Mouse (Mus musculus) induced T-regulatory cell, adult 2 months (primary cell): ENCODE data around the gene Atp13a3.
A peak's percentile ranks its signal among the peaks of the same experiment; 100 is the strongest.
"Not testable (repeated sequence)": the region's sequence is repeated elsewhere in the genome, so short reads cannot be mapped to it uniquely, and the experiment has no call there.

ENCODE experiments used
- DNase-seq: peaks from one replicate; pipeline ENCODE4 v3.0.0-alpha.2; 2012; ENCODE audit warnings: low read depth

Atp13a3 gene

GRCm38 (mm10) chr16:30405925-30406670 lies at the start of gene Atp13a3:
Gene Atp13a3, minus strand, starts transcription at chr16:30405975.
- no peak for DNase-seq

- DNase-seq: peak; percentile 51
Observed at GRCm38 (mm10) chr16:30453213-30453975, 47.6 kb upstream of the Atp13a3 start.

GRCm38 (mm10) chr16:30451174-30451573 lies 45.4 kb upstream of the Atp13a3 start:
- not testable (repeated sequence) for DNase-seq

GRCm38 (mm10) chr16:30449017-30449416 lies 43.2 kb upstream of the Atp13a3 start:
- no peak for DNase-seq

GRCm38 (mm10) chr16:30448169-30448568 lies 42.4 kb upstream of the Atp13a3 start:
- DNase-seq: no peak

- DNase-seq: no peak
Observed at GRCm38 (mm10) chr16:30447642-30448041, 41.9 kb upstream of the Atp13a3 start.

- no peak for DNase-seq
Observed at GRCm38 (mm10) chr16:30443411-30443810, 37.6 kb upstream of the Atp13a3 start.

- no peak for DNase-seq
Observed at GRCm38 (mm10) chr16:30442451-30442850, 36.7 kb upstream of the Atp13a3 start.

- no peak for DNase-seq
Observed at GRCm38 (mm10) chr16:30441409-30441808, 35.6 kb upstream of the Atp13a3 start.

- DNase-seq: no peak
Observed at GRCm38 (mm10) chr16:30439841-30440240, 34.1 kb upstream of the Atp13a3 start.

- no peak for DNase-seq
Observed at GRCm38 (mm10) chr16:30439411-30439810, 33.6 kb upstream of the Atp13a3 start.

GRCm38 (mm10) chr16:30436276-30436675 lies 30.5 kb upstream of the Atp13a3 start:
- no peak for DNase-seq

GRCm38 (mm10) chr16:30435393-30435792 lies 29.6 kb upstream of the Atp13a3 start:
- DNase-seq: no peak

- DNase-seq: no peak
Observed at GRCm38 (mm10) chr16:30433148-30433547, 27.4 kb upstream of the Atp13a3 start.

GRCm38 (mm10) chr16:30432111-30432510 lies 26.3 kb upstream of the Atp13a3 start:
- DNase-seq: no peak

- DNase-seq: no peak
Observed at GRCm38 (mm10) chr16:30430512-30431088, 24.8 kb upstream of the Atp13a3 start.

- no peak for DNase-seq
Observed at GRCm38 (mm10) chr16:30428753-30429260, 23.0 kb upstream of the Atp13a3 start.

- no peak for DNase-seq
Observed at GRCm38 (mm10) chr16:30427466-30427865, 21.7 kb upstream of the Atp13a3 start.

GRCm38 (mm10) chr16:30427003-30427402 lies 21.2 kb upstream of the Atp13a3 start:
- no peak for DNase-seq

- DNase-seq: no peak
Observed at GRCm38 (mm10) chr16:30425980-30426379, 20.2 kb upstream of the Atp13a3 start.

GRCm38 (mm10) chr16:30424053-30424452 lies 18.3 kb upstream of the Atp13a3 start:
- no peak for DNase-seq

GRCm38 (mm10) chr16:30416707-30417106 lies 10.9 kb upstream of the Atp13a3 start:
- DNase-seq: no peak

- no peak for DNase-seq
Observed at GRCm38 (mm10) chr16:30416284-30416683, 10.5 kb upstream of the Atp13a3 start.
